Mouse (Mus musculus): ENCODE measurements at regions not wholly inside any gene's neighbourhood (a gene's known extent, or its start where the extent isn't known, plus 50 kb on each side); places are given as distances from the start of the nearest gene placed in this dataset.

DNA sequence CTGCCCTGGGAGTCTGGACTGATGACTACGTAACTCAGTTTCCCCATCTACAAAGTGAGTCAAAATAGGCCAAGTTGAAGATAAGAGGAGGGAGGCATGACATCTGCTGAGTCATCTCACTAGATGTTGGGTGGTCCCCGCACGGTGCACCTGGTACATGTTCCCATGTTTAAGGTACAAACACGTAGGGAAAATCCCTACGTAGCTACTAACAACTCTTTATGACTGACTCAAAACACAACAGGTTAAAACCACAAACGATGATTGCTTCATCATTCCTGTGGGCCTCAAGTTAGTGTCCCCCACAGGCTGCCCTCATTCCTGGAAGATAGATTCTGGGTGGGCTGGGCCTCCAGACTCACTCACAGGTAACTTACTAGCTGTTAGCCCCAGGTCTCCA is 107.7 kb downstream of the Sox9 start:
- no peak for DNase-seq (ENCODE audit: low spot score)

DNA sequence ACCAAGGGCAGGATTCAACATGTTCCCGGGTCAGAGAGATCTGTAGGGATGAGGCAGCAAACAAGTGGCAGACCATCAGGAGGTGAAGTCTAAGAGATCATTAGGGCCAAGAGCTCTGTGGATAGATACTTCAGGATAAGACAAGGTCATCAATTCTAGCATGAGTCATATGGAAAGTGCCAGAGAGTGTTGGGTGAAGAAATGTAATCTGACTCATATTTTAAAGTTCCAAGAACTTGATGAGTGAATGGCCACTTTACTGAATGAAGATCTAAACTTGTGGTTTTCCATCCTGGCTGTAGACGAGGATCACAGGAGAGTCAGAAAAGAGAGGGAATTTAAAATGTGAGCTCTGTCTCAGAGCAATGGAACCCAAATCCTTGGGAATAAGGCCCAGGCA is 115.6 kb downstream of the Sox9 start:
- no peak for DNase-seq (ENCODE audit: low spot score)

GRCm38 (mm10) chr11:112902618-112903017 is 120.6 kb downstream of the Sox9 start:
- DNase-seq (ENCODE audit: low spot score): no peak

GRCm38 (mm10) chr11:112910309-112910708 is 128.3 kb downstream of the Sox9 start:
- DNase-seq (ENCODE audit: low spot score): no peak

- no peak for DNase-seq (ENCODE audit: low spot score)
These were observed 130.9 kb downstream of the Sox9 start for GRCm38 (mm10) chr11:112912875-112913274.

DNA sequence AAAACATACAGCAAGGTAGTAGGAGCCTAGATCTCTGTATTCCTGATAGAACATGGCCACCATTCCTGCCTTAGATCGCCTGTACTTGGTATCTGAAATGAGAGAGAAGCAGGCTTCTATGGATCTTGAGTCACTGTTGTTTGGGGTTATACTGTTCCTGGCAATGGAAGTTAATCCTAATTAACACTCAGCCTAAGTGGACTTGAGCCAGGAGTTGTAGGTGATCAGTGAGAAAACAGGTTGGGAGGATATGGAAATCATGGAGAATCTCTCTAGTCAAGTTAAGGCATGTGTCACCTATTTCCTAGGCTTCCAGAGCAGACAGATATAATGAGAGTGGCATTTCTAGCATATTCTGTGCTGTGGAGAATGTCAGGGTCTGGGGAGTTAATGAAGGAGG is 134.9 kb downstream of the Sox9 start:
- no peak for DNase-seq (ENCODE audit: low spot score)

- no peak for DNase-seq (ENCODE audit: low spot score)
These were observed 138.1 kb downstream of the Sox9 start for GRCm38 (mm10) chr11:112920131-112920530.

DNA sequence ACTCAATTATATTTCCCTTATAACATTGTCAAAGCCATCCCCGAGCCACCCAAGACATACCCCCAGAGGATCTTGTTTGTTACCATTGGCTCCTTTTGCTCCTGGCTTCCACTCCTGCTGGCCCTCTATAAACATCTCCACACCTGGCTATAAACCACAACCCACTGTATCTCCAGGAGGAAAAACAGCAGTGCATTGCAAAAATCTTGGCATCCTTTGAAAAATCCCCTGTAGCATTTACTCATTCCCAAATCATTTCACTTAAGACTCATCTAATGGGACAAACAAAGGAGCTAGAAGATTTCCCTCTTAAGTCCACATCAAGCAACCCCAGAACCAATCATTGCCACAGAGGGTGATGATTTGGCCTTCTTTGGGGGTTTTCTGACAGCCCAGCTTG is 142.6 kb downstream of the Sox9 start:
- DNase-seq (ENCODE audit: low spot score): no peak

DNA sequence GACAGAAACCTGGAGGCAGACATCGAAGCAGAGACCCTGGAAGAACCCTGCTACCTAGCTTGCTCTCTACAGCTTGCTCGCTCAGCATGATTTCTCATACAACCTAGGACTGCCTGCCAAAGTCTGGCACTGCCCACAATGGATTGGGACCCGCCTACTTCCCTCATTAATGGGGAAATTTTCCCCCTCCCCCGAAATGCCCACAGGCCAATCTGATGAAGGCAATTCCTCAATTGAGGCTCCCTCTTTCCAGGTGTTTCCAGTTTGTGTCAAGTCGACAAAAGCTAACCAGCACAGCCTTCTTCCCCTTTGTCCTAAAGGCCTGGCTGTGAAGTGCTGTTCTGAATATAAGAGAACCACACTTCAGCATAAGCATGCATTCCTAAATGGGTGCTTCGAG is 143.1 kb downstream of the Sox9 start:
- no peak for DNase-seq (ENCODE audit: low spot score)

GRCm38 (mm10) chr11:112926330-112927025 is 144.5 kb downstream of the Sox9 start:
- DNase-seq (ENCODE audit: low spot score): peak; percentile 75

DNA sequence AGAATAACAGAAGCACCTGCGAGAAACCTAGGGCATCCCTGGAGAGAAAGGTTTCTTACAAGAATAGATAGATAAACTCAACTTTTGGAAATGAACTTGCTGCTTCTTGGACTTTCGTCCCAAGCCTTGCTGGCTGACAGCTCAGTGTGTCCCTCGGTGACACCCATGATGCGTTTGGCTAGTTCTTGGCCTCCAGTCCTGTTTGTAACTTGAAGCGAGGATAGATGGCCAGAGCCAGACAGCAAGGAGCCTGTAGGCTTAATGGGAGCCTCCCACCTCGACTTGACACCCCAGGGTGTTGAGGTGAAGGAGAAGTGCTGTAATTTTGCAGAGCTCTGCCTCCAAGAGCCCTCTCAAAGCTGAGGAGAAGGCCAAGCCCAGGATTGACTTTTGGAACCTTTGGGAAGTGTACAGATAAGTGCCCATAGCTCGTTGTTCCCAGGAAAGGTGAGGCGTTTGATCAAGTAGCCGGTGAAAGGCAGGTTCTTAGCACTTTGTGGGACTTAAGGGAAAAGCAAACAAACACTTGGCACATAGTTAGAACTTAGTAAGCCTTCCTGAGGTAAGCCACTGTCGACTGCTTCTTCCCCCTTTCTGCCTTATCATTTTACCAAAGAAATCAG is 148.3 kb downstream of the Sox9 start:
- DNase-seq (ENCODE audit: low spot score): no peak

DNA sequence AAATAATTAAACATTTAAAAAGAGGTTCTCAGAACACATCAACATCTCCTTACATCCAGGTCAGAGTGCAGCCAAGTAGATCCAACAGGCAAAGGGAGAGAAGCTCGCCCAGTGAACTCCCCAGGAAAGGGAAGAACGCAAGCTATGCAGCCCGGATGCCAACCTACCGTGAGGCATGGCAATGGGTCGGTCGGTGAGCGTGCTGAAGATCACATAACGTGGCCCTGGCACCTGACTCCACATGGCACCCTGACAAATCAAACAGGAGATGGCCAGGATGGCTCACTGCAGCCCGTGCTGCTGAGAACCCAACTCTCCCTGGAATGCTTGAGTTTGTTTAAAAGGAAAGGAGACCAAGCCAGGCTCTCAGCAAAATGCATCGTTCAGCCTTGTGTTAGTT is 156.0 kb downstream of the Sox9 start:
- DNase-seq (ENCODE audit: low spot score): peak; percentile 19

DNA sequence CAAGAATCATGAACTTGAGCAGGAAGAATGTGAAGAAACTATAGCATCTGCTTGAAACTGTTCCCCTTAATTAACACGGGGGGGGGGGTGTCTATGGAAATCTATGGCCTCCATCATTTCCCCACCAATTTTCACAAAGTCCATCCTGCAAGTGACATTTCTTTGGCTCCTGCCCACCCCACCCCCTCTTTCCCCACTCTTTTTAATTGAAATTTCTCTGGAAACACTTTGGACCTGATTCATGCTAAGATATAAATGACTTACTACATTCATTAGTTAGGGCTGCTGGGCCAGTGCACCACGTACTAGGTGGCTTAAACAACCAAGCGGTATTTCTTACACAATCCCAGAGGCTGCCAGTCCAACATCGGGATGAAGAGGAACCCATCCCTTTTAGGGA is 169.4 kb downstream of the Sox9 start:
- DNase-seq (ENCODE audit: low spot score): no peak

- no peak for DNase-seq (ENCODE audit: low spot score)
These were observed 170.3 kb downstream of the Sox9 start for GRCm38 (mm10) chr11:112952356-112952755.

- peak; percentile 8 for DNase-seq (ENCODE audit: low spot score)
These were observed 171.5 kb downstream of the Sox9 start for GRCm38 (mm10) chr11:112953491-112953890.

DNA sequence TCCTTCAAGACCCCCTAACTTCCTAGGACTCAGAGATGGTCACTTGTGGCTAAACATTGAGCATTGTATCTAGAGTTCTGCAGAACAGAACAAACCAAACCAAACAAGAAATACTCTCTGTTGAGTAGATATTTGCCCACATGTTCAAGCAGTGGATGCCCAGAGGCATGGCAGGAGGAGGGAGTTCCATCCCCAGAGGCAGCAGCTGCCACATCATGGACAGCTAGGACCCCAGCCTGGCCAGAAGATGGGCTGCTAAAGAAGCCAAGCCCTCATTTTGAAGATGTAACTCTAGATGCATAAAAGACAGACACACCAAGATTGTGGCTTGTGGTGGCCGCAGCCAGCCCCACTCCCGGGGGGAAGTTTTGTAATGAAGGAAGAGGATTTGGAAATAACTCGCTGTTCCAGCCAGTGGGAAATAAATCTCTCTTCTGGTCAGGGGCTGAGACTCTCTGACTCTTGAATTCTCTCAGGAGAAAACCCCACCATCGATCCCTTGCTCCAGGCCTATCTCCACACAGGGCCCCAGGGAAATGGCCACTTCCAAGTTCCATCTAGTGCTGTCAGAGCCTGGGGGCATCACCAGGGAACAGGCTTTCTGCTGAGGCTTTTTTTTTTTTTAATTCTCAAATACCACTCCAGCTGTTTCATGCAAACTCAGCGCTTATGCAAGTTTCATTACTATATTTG is 174.9 kb downstream of the Sox9 start:
- no peak for DNase-seq (ENCODE audit: low spot score)

- DNase-seq (ENCODE audit: low spot score): no peak
These were observed 177.6 kb downstream of the Sox9 start for GRCm38 (mm10) chr11:112959609-112960008.

DNA sequence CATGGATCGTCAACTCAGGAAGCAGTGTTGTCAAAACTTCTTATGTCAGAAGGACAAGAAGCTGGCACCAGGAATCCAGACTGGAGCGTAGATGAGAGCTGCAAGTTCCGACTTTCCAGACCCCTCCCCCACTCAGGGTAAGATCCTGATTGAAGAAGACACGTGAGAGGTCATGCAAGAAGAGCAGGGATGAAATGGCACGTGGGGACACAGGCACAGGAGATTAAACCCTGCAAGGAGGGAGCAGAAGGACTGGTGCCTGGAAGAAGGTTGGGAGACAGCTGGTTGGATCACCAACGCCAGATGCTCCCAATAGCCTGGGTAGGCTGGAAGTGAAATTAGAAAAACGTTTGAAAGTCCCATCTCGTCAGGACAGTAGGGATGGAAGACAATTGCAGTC is 191.3 kb downstream of the Sox9 start:
- no peak for DNase-seq (ENCODE audit: low spot score)

- DNase-seq (ENCODE audit: low spot score): no peak
These were observed 192.9 kb downstream of the Sox9 start for GRCm38 (mm10) chr11:112974893-112975292.

GRCm38 (mm10) chr11:112976914-112977785 is 195.1 kb downstream of the Sox9 start:
- no peak for DNase-seq (ENCODE audit: low spot score)

DNA sequence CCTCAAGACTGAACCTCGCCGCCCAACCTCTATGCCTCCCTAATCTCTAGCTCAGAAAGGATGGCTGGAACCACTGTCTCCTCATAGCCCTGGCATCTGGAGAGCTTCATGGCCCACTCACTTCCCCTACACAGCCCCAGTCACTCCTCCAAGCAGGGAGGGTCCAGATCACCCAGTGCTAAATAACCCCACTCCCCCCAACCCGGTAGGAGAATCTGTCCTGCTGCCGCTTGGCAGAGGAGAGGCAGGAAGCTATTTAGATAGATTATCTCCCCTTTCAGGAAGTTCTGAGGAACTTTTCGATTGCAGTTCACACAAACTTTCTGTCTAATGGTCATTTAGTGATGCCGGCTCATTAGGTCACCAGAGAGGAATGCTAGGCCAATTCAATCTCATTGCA is 196.9 kb downstream of the Sox9 start:
- DNase-seq (ENCODE audit: low spot score): no peak

- DNase-seq (ENCODE audit: low spot score): no peak
These were observed 197.4 kb downstream of the Sox9 start for GRCm38 (mm10) chr11:112979413-112979812.
